Mouse (Mus musculus): Measurements from ENCODE around the gene Asb11. TPM values are rescaled to one million over a fixed set of nuclear protein-coding genes. Genes with fewer than 3 reads are reported as not detected.

Asb11 gene
- polyA plus RNA-seq, 1 experiment from 2014 or later, result not detected

- ATAC-seq (ENCODE audit: insufficient read depth) (no peak), DNase-seq (no peak)
- Histone ChIP-seq H3K4me1 (ENCODE audit: insufficient read depth) (no peaks in the 10 kb centered on the region), H3K4me2 (no peak overlapping the region), H3K36me3 (ENCODE audit: insufficient read depth) (peaks cover 58% of the 10 kb centered on the region), H3K9me3 (ENCODE audit: low read depth, low read length) (no peaks in the 10 kb centered on the region), H3K27ac (ENCODE audit: low read depth) (no peak overlapping the region), H3K4me3 (ENCODE audit: low read depth, low read length) (no peak overlapping the region), H3K9ac (no peak overlapping the region), H3K27me3 (ENCODE audit: insufficient read depth, low read length) (no peaks in the 10 kb centered on the region)
- WGBS, result 84% methylated on average over 4 of the region's 4 CpGs
- TF ChIP-seq CTCF (IDR thresholded peaks at IDR 0.05; ENCODE audit: low read depth), result no peak
Measured at GRCm38 (mm10) chrX:164427295-164427694, 9.5 kb upstream of the Asb11 start.

- H3K9me3 ChIP-seq (ENCODE audit: low read depth, low read length), result no peaks in the 10 kb centered on the region
- no peak for DNase-seq
- peaks cover 56% of the 10 kb centered on the region for H3K36me3 ChIP-seq (ENCODE audit: insufficient read depth)
- no peak for TF ChIP-seq CTCF (IDR thresholded peaks at IDR 0.05; ENCODE audit: low read depth)
- no peak overlapping the region for H3K4me3 ChIP-seq (ENCODE audit: low read depth, low read length)
- H3K4me1 ChIP-seq (ENCODE audit: insufficient read depth), result no peaks in the 10 kb centered on the region
- H3K4me2 ChIP-seq, result no peak overlapping the region
- H3K27ac ChIP-seq (ENCODE audit: low read depth), result no peak overlapping the region
- 65% methylated on average over 2 of the region's 2 CpGs for WGBS
- no peaks in the 10 kb centered on the region for H3K27me3 ChIP-seq (ENCODE audit: insufficient read depth, low read length)
- ATAC-seq (ENCODE audit: insufficient read depth), result no peak
- H3K9ac ChIP-seq, result no peak overlapping the region
Measured at GRCm38 (mm10) chrX:164428224-164428623, 8.6 kb upstream of the Asb11 start.

GRCm38 (mm10) chrX:164430621-164431020, 6.2 kb upstream of the Asb11 start:
- no peak for ATAC-seq (ENCODE audit: insufficient read depth)
- 72% methylated on average over 6 of the region's 6 CpGs for WGBS
- Histone ChIP-seq H3K4me3 (ENCODE audit: low read depth, low read length) (no peak overlapping the region), H3K4me2 (no peak overlapping the region), H3K36me3 (ENCODE audit: insufficient read depth) (peaks cover 41% of the 10 kb centered on the region), H3K4me1 (ENCODE audit: insufficient read depth) (no peaks in the 10 kb centered on the region), H3K9ac (no peak overlapping the region), H3K9me3 (ENCODE audit: low read depth, low read length) (no peaks in the 10 kb centered on the region), H3K27me3 (ENCODE audit: insufficient read depth, low read length) (no peaks in the 10 kb centered on the region), H3K27ac (ENCODE audit: low read depth) (no peak overlapping the region)
- no peak for DNase-seq
- no peak for TF ChIP-seq CTCF (IDR thresholded peaks at IDR 0.05; ENCODE audit: low read depth)

- no peak for ATAC-seq (ENCODE audit: insufficient read depth)
- 84% methylated on average over 2 of the region's 2 CpGs for WGBS
Measured at GRCm38 (mm10) chrX:164431133-164431532, 5.7 kb upstream of the Asb11 start.

GRCm38 (mm10) chrX:164431541-164431940, 5.3 kb upstream of the Asb11 start:
- Histone ChIP-seq H3K9me3 (ENCODE audit: low read depth, low read length) (no peaks in the 10 kb centered on the region), H3K36me3 (ENCODE audit: insufficient read depth) (peaks cover 36% of the 10 kb centered on the region), H3K4me1 (ENCODE audit: insufficient read depth) (no peaks in the 10 kb centered on the region), H3K4me2 (no peak overlapping the region), H3K27ac (ENCODE audit: low read depth) (no peak overlapping the region), H3K27me3 (ENCODE audit: insufficient read depth, low read length) (no peaks in the 10 kb centered on the region), H3K9ac (no peak overlapping the region), H3K4me3 (ENCODE audit: low read depth, low read length) (no peak overlapping the region)
- DNase-seq, result no peak
- ATAC-seq (ENCODE audit: insufficient read depth), result no peak
- no peak for TF ChIP-seq CTCF (IDR thresholded peaks at IDR 0.05; ENCODE audit: low read depth)
- 90% methylated on average over 6 of the region's 6 CpGs for WGBS

More at GRCm38 (mm10) chrX:164431133-164431532, 5.7 kb upstream of the Asb11 start:
- Histone ChIP-seq H3K27ac (ENCODE audit: low read depth) (no peak overlapping the region), H3K4me2 (no peak overlapping the region), H3K9me3 (ENCODE audit: low read depth, low read length) (no peaks in the 10 kb centered on the region), H3K27me3 (ENCODE audit: insufficient read depth, low read length) (no peaks in the 10 kb centered on the region), H3K4me1 (ENCODE audit: insufficient read depth) (no peaks in the 10 kb centered on the region), H3K4me3 (ENCODE audit: low read depth, low read length) (no peak overlapping the region), H3K9ac (no peak overlapping the region), H3K36me3 (ENCODE audit: insufficient read depth) (peaks cover 40% of the 10 kb centered on the region)
- no peak for DNase-seq
- no peak for TF ChIP-seq CTCF (IDR thresholded peaks at IDR 0.05; ENCODE audit: low read depth)

GRCm38 (mm10) chrX:164432682-164433081, 4.1 kb upstream of the Asb11 start:
- H3K9ac ChIP-seq, result no peak overlapping the region
- H3K4me1 ChIP-seq (ENCODE audit: insufficient read depth), result no peaks in the 10 kb centered on the region
- DNase-seq, result no peak
- peaks cover 35% of the 10 kb centered on the region for H3K36me3 ChIP-seq (ENCODE audit: insufficient read depth)
- H3K4me3 ChIP-seq (ENCODE audit: low read depth, low read length), result no peak overlapping the region
- no peak for TF ChIP-seq CTCF (IDR thresholded peaks at IDR 0.05; ENCODE audit: low read depth)
- ATAC-seq (ENCODE audit: insufficient read depth), result no peak
- H3K4me2 ChIP-seq, result no peak overlapping the region
- H3K9me3 ChIP-seq (ENCODE audit: low read depth, low read length), result no peaks in the 10 kb centered on the region
- H3K27ac ChIP-seq (ENCODE audit: low read depth), result no peak overlapping the region
- 97% methylated on average over 9 of the region's 9 CpGs for WGBS
- no peaks in the 10 kb centered on the region for H3K27me3 ChIP-seq (ENCODE audit: insufficient read depth, low read length)

- no peak overlapping the region for H3K4me3 ChIP-seq (ENCODE audit: low read depth, low read length)
- 76% methylated on average over 7 of the region's 7 CpGs for WGBS
- H3K27me3 ChIP-seq (ENCODE audit: insufficient read depth, low read length), result no peaks in the 10 kb centered on the region
- no peak overlapping the region for H3K9ac ChIP-seq
- TF ChIP-seq CTCF (IDR thresholded peaks at IDR 0.05; ENCODE audit: low read depth), result no peak
- DNase-seq (no peak), ATAC-seq (ENCODE audit: insufficient read depth) (no peak)
- H3K9me3 ChIP-seq (ENCODE audit: low read depth, low read length), result no peaks in the 10 kb centered on the region
- no peaks in the 10 kb centered on the region for H3K36me3 ChIP-seq (ENCODE audit: insufficient read depth)
- H3K4me1 ChIP-seq (ENCODE audit: insufficient read depth), result no peaks in the 10 kb centered on the region
- no peak overlapping the region for H3K4me2 ChIP-seq
- 0 out of 2 replicates have a peak overlapping the region, but pooled peaks have one; percentile 33 for H3K27ac ChIP-seq (ENCODE audit: low read depth)
Measured at GRCm38 (mm10) chrX:164439462-164439861, 2.7 kb downstream of the Asb11 start.

GRCm38 (mm10) chrX:164440140-164440539, 3.3 kb downstream of the Asb11 start:
- no peaks in the 10 kb centered on the region for H3K27me3 ChIP-seq (ENCODE audit: insufficient read depth, low read length)
- H3K9me3 ChIP-seq (ENCODE audit: low read depth, low read length), result no peaks in the 10 kb centered on the region
- H3K36me3 ChIP-seq (ENCODE audit: insufficient read depth), result no peaks in the 10 kb centered on the region
- H3K9ac ChIP-seq, result no peak overlapping the region
- H3K4me3 ChIP-seq (ENCODE audit: low read depth, low read length), result no peak overlapping the region
- WGBS, result 39% methylated on average over 2 of the region's 2 CpGs
- ATAC-seq (ENCODE audit: insufficient read depth), result peak; percentile 94
- H3K4me2 ChIP-seq, result no peak overlapping the region
- peak overlapping the region; percentile 78 for H3K27ac ChIP-seq (ENCODE audit: low read depth)
- H3K4me1 ChIP-seq (ENCODE audit: insufficient read depth), result no peaks in the 10 kb centered on the region
- DNase-seq, result peak; percentile 92
- TF ChIP-seq CTCF (IDR thresholded peaks at IDR 0.05; ENCODE audit: low read depth), result no peak
